Mouse (Mus musculus): ENCODE measurements around the gene Rcc1l. TPM values are rescaled to one million over a fixed set of nuclear protein-coding genes. Genes with fewer than 3 reads are reported as not detected.
A peak's percentile ranks its signal among the peaks of the same experiment; 100 is the strongest.

The Rcc1l gene
- polyA plus RNA-seq, 1 experiment from 2014 or later = 10.2 TPM

DNA sequence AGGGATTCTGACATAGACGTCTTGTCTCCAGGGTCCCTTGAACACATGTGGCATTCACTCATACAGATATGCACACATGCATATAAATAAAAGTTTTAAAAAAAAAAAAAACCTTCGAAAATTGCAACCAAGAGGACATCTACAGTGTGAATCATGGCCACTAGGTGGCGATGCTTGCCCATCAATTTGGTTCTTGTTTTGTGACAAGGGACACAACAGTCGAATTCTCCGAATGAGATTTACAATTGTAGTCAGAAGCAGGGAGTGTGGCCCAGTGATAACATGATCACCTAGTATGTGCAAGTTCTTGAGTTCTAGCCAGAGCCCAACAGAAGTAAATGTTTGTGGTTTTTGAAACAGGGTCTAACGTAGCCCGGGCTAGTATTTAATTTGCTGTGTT lies 3.3 kb upstream of the Rcc1l start:
- TF ChIP-seq CTCF (IDR thresholded peaks at IDR 0.05; ENCODE audit: low read depth) (peak; percentile 89), EP300 (IDR thresholded peaks at IDR 0.05; ENCODE audit: low read depth) (no peak)
- ATAC-seq (no peak), DNase-seq (peak; percentile 85)
- H3K27me3 ChIP-seq (ENCODE audit: insufficient read depth, low read length) = no peaks in the 10 kb centered on the region
- no peaks in the 10 kb centered on the region for H3K9me3 ChIP-seq (ENCODE audit: low read length)
- no peak overlapping the region for H3K9ac ChIP-seq (replicated peaks)
- no peaks in the 10 kb centered on the region for H3K36me3 ChIP-seq (replicated peaks; ENCODE audit: insufficient read depth, low read length)
- H3K27ac ChIP-seq (ENCODE audit: low read depth) = no peak overlapping the region
- no peak overlapping the region for H3K4me2 ChIP-seq (ENCODE audit: low read depth, low read length)
- no peak overlapping the region for H3K4me3 ChIP-seq (ENCODE audit: low read depth, low read length)
- 14% methylated on average over 7 of the region's 7 CpGs for WGBS (ENCODE audit: insufficient replicate concordance)
- H3K4me1 ChIP-seq (ENCODE audit: insufficient read depth) = peaks cover 33% of the 10 kb centered on the region

DNA sequence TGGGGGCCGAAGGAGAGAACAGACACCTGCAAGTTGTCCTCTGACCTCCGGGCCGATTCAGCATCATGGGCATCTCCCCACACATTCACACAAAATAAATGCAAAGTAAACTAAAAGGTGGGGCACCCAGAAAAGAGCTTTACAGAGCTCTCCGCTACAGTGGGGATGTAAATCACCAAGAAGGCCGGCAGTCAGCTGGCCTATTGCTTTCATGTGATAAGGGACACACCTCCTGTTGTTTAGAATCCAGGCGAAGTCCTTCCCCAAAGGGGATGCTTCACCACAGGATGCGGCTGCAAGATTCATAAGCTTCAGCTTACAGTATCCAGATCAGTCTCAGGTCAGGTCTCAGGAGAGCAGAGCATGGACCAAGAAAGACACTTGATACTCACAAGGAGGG lies 2.0 kb upstream of the Rcc1l start:
- 71% methylated on average over 7 of the region's 7 CpGs for WGBS (ENCODE audit: insufficient replicate concordance)
- no peak overlapping the region for H3K27ac ChIP-seq (ENCODE audit: low read depth)
- H3K9me3 ChIP-seq (ENCODE audit: low read length) = no peaks in the 10 kb centered on the region
- H3K27me3 ChIP-seq (ENCODE audit: insufficient read depth, low read length) = no peaks in the 10 kb centered on the region
- H3K36me3 ChIP-seq (replicated peaks; ENCODE audit: insufficient read depth, low read length) = no peaks in the 10 kb centered on the region
- ATAC-seq (no peak), DNase-seq (no peak)
- H3K4me3 ChIP-seq (ENCODE audit: low read depth, low read length) = no peak overlapping the region
- H3K4me2 ChIP-seq (ENCODE audit: low read depth, low read length) = no peak overlapping the region
- peaks cover 29% of the 10 kb centered on the region for H3K4me1 ChIP-seq (ENCODE audit: insufficient read depth)
- no peak overlapping the region for H3K9ac ChIP-seq (replicated peaks)
- no peak for TF ChIP-seq CTCF (IDR thresholded peaks at IDR 0.05; ENCODE audit: low read depth)
- no peak for TF ChIP-seq EP300 (IDR thresholded peaks at IDR 0.05; ENCODE audit: low read depth)

DNA sequence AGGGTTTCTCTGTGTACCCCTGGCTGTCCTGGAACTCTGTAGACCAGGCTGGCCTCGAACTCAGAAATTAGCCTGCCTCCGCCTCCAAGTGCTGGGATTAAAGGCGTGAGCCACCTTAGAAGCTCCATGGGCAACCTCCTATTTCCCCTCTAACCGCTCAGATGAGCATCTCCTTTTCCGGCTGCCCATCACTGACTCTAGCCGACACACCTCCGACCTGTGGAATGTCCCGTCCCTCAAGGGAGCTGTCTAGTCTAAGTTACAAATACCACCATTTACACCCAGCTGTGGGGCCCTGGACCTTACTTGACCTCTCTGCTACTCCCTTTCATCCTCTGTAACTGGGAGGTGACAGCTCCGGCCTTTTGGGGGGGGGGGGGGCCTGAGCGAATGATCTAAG lies 878 bp downstream of the Rcc1l start:
- Histone ChIP-seq H3K27ac (ENCODE audit: low read depth) (peak overlapping the region; percentile 88), H3K9ac (replicated peaks) (peak overlapping the region; percentile 79), H3K4me1 (ENCODE audit: insufficient read depth) (peaks cover 12% of the 10 kb centered on the region), H3K27me3 (ENCODE audit: insufficient read depth, low read length) (no peaks in the 10 kb centered on the region), H3K4me2 (ENCODE audit: low read depth, low read length) (peak overlapping the region; percentile 93), H3K9me3 (ENCODE audit: low read length) (no peaks in the 10 kb centered on the region), H3K36me3 (replicated peaks; ENCODE audit: insufficient read depth, low read length) (peaks cover 4% of the 10 kb centered on the region; the same call in 1 of the 2 replicates), H3K4me3 (ENCODE audit: low read depth, low read length) (peak overlapping the region; percentile 98)
- TF ChIP-seq CTCF (IDR thresholded peaks at IDR 0.05; ENCODE audit: low read depth) (no peak), EP300 (IDR thresholded peaks at IDR 0.05; ENCODE audit: low read depth) (no peak)
- DNase-seq (no peak), ATAC-seq (no peak)
- WGBS (ENCODE audit: insufficient replicate concordance) = 10% methylated on average over 10 of the region's 10 CpGs

DNA sequence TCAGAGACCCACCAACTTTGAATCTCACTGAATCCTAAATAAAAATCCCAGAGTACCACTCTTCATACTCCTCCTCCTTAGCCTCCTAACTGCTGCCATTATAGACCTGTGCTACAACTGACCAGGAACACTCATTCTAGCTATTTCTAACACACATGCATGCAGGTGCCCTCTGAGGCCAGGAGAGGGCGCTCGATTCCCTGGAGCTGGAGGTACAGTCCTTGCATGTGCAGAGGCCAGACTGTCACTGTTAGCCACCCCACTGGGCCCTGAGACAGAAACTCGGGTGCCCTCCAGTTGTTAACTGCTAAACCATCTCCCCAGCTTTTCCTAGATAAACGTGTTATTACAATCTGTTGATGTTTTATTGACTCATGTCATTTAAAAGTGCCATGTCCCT lies 3.4 kb downstream of the Rcc1l start:
- no peak overlapping the region for H3K9ac ChIP-seq (replicated peaks)
- peak; percentile 66 for DNase-seq
- TF ChIP-seq CTCF (IDR thresholded peaks at IDR 0.05; ENCODE audit: low read depth) (peak; percentile 79), EP300 (IDR thresholded peaks at IDR 0.05; ENCODE audit: low read depth) (no peak)
- H3K27ac ChIP-seq (ENCODE audit: low read depth) = no peak overlapping the region
- peaks cover 7% of the 10 kb centered on the region for H3K36me3 ChIP-seq (replicated peaks; ENCODE audit: insufficient read depth, low read length)
- H3K4me3 ChIP-seq (ENCODE audit: low read depth, low read length) = no peak overlapping the region
- H3K4me1 ChIP-seq (ENCODE audit: insufficient read depth) = peaks cover 12% of the 10 kb centered on the region
- no peaks in the 10 kb centered on the region for H3K9me3 ChIP-seq (ENCODE audit: low read length)
- no peak for ATAC-seq
- 31% methylated on average over 4 of the region's 4 CpGs for WGBS (ENCODE audit: insufficient replicate concordance)
- no peaks in the 10 kb centered on the region for H3K27me3 ChIP-seq (ENCODE audit: insufficient read depth, low read length)
- H3K4me2 ChIP-seq (ENCODE audit: low read depth, low read length) = no peak overlapping the region

DNA sequence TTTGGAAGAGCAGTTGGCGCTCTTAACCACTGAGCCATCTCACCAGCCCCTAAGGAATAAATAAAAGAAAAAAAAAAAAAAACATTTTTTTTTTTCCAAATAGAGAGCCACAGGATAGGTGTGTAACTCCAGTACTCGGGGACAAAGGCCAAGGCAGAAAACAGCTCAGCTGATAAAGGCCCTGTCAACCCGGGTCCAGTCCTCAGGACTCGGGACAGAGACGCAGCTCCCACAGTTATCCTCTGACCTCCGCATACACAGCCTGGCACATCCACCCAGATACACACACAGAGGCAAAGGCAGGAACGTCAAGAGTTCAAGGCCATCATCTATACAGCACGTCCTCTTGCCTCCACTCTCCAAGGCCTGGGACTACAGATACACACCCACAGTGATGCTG lies 6.4 kb downstream of the Rcc1l start:
- WGBS (ENCODE audit: insufficient replicate concordance) = 67% methylated on average over 8 of the region's 8 CpGs
- no peak overlapping the region for H3K27ac ChIP-seq (ENCODE audit: low read depth)
- no peaks in the 10 kb centered on the region for H3K27me3 ChIP-seq (ENCODE audit: insufficient read depth, low read length)
- no peak for DNase-seq
- no peak overlapping the region for H3K4me3 ChIP-seq (ENCODE audit: low read depth, low read length)
- ATAC-seq = peak; percentile 40; the same call in 1 of the 2 replicates
- peaks cover 13% of the 10 kb centered on the region for H3K36me3 ChIP-seq (replicated peaks; ENCODE audit: insufficient read depth, low read length)
- TF ChIP-seq EP300 (IDR thresholded peaks at IDR 0.05; ENCODE audit: low read depth) (no peak), CTCF (IDR thresholded peaks at IDR 0.05; ENCODE audit: low read depth) (no peak)
- H3K4me2 ChIP-seq (ENCODE audit: low read depth, low read length) = no peak overlapping the region
- no peak overlapping the region for H3K9ac ChIP-seq (replicated peaks)
- peaks cover under 1% of the 10 kb centered on the region for H3K4me1 ChIP-seq (ENCODE audit: insufficient read depth)
- no peaks in the 10 kb centered on the region for H3K9me3 ChIP-seq (ENCODE audit: low read length)

DNA sequence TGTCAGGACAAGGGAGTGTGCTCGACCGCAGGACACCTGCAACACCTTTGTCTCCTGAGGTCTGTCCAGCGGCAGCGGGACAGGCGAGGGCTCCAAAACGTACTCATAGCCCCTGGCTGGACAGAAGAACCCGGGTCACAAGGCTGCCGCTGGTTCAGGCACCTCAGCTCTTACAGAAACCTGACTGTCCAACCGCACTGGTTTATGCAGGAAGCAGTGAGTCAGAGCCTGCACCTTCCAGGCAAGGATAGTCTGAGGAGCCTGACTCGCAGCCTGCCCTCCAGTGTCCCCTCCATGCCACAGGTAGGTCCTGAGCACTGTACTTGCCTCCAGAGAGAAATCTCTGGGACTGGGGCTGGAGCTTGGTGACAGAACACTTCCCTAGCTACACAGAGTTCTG lies 7.3 kb downstream of the Rcc1l start:
- H3K36me3 ChIP-seq (replicated peaks; ENCODE audit: insufficient read depth, low read length) = peaks cover 15% of the 10 kb centered on the region
- WGBS (ENCODE audit: insufficient replicate concordance) = 93% methylated on average over 10 of the region's 10 CpGs
- H3K4me2 ChIP-seq (ENCODE audit: low read depth, low read length) = no peak overlapping the region
- no peaks in the 10 kb centered on the region for H3K9me3 ChIP-seq (ENCODE audit: low read length)
- DNase-seq = no peak
- no peak for TF ChIP-seq CTCF (IDR thresholded peaks at IDR 0.05; ENCODE audit: low read depth)
- TF ChIP-seq EP300 (IDR thresholded peaks at IDR 0.05; ENCODE audit: low read depth) = no peak
- H3K9ac ChIP-seq (replicated peaks) = no peak overlapping the region
- H3K4me3 ChIP-seq (ENCODE audit: low read depth, low read length) = no peak overlapping the region
- H3K4me1 ChIP-seq (ENCODE audit: insufficient read depth) = no peaks in the 10 kb centered on the region
- ATAC-seq = no peak
- H3K27ac ChIP-seq (ENCODE audit: low read depth) = no peak overlapping the region
- no peaks in the 10 kb centered on the region for H3K27me3 ChIP-seq (ENCODE audit: insufficient read depth, low read length)

DNA sequence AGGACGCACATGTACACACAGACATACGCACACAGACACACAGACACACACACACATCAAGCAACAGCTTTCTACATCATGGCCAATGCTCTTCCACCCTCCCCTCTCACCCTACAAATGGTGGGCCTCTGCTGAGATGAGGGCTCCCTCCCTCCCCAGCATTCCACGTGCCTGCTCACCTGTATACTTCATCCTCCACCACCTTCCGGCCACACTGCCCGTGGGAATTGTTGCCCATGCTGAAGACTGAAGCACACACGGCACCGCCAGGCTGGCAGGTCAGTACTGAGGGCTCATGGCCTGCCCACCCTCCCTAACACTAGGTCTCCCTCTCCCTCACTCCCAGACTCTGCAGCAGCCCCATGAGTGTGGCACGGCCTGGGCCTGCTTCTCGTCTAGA lies 8.5 kb downstream of the Rcc1l start:
- 90% methylated on average over 9 of the region's 9 CpGs for WGBS (ENCODE audit: insufficient replicate concordance)
- Histone ChIP-seq H3K4me3 (ENCODE audit: low read depth, low read length) (no peak overlapping the region), H3K9ac (replicated peaks) (no peak overlapping the region), H3K27ac (ENCODE audit: low read depth) (no peak overlapping the region), H3K27me3 (ENCODE audit: insufficient read depth, low read length) (no peaks in the 10 kb centered on the region), H3K9me3 (ENCODE audit: low read length) (no peaks in the 10 kb centered on the region), H3K4me2 (ENCODE audit: low read depth, low read length) (no peak overlapping the region), H3K36me3 (replicated peaks; ENCODE audit: insufficient read depth, low read length) (peaks cover 18% of the 10 kb centered on the region), H3K4me1 (ENCODE audit: insufficient read depth) (no peaks in the 10 kb centered on the region)
- ATAC-seq (no peak), DNase-seq (no peak)
- TF ChIP-seq EP300 (IDR thresholded peaks at IDR 0.05; ENCODE audit: low read depth) = no peak
- TF ChIP-seq CTCF (IDR thresholded peaks at IDR 0.05; ENCODE audit: low read depth) = no peak
